Mouse (Mus musculus): Measurements from ENCODE around the gene Phf1. TPM values are rescaled to one million over a fixed set of nuclear protein-coding genes. Genes with fewer than 3 reads are reported as not detected.

Phf1 gene
- polyA plus RNA-seq, 1 experiment from 2014 or later, result 15.7 TPM

DNA sequence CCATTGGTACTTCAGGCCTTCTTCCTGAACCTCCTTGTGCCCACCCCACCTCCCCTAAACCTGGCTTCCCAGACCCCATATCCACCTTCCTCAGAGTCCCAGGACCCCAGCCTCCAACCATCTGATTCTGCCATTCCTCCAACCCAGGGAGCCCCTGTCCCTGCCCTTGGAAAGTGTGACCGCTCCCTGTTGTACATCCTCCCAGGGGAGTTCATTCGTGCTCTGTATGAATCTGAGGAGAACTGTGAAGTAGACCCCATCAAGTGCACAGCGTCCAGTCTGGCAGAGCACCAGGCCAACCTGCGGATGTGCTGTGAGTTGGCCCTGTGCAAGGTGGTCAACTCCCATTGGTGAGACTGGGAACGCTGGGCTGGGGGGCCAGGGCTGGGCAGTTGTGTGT is 25.0 kb downstream of the Phf1 start:
- Histone ChIP-seq H3K4me3 (no peak overlapping the region), H3K36me3 (peaks cover 84% of the 10 kb centered on the region), H3K9me3 (replicated peaks) (no peaks in the 10 kb centered on the region), H3K27ac (no peak overlapping the region), H3K4me2 (replicated peaks) (no peak overlapping the region), H3K9ac (no peak overlapping the region), H3K27me3 (no peaks in the 10 kb centered on the region), H3K4me1 (peaks cover 18% of the 10 kb centered on the region)
- no peak for ATAC-seq (ENCODE audit: low FRiP score)
- WGBS, result 97% methylated on average over 5 of the region's 5 CpGs

DNA sequence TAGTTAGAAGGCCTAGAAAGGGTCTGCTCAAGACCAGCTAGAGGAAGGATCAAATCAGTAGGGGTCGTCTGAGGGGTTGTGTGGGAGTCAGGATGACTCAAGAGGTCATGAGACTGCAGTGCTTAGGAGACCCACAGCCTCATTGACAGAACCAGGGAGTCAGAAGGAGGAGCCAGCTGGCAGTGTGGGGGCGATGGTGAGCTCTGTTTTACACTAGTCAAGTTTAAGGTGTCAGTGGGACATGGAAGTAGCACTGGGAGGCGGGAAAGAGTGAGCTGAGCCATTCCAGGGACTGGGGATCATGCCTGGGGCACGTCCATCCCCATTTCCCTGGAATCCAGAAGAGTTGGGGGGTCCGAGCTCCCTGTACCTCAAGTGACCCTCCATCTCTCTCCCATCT is 26.0 kb downstream of the Phf1 start:
- peaks cover 8% of the 10 kb centered on the region for H3K4me1 ChIP-seq
- H3K4me3 ChIP-seq, result no peak overlapping the region
- H3K9me3 ChIP-seq (replicated peaks), result no peaks in the 10 kb centered on the region
- H3K4me2 ChIP-seq (replicated peaks), result no peak overlapping the region
- no peak overlapping the region for H3K27ac ChIP-seq
- H3K9ac ChIP-seq, result no peak overlapping the region
- no peaks in the 10 kb centered on the region for H3K27me3 ChIP-seq
- peaks cover 91% of the 10 kb centered on the region for H3K36me3 ChIP-seq
- 75% methylated on average over 5 of the region's 5 CpGs for WGBS
- no peak for ATAC-seq (ENCODE audit: low FRiP score)

- 93% methylated on average over 4 of the region's 4 CpGs for WGBS
- H3K9ac ChIP-seq, result no peak overlapping the region
- H3K9me3 ChIP-seq (replicated peaks), result no peaks in the 10 kb centered on the region
- H3K4me2 ChIP-seq (replicated peaks), result no peak overlapping the region
- no peak overlapping the region for H3K4me3 ChIP-seq
- 0 out of 2 replicates have a peak, but pooled peaks cover 2% of the 10 kb centered on the region for H3K4me1 ChIP-seq
- no peak for ATAC-seq (ENCODE audit: low FRiP score)
- peaks cover 97% of the 10 kb centered on the region for H3K36me3 ChIP-seq
- H3K27ac ChIP-seq, result no peak overlapping the region
- H3K27me3 ChIP-seq, result no peaks in the 10 kb centered on the region
Observed at GRCm38 (mm10) chr17:26959815-26960214, 27.0 kb downstream of the Phf1 start.

DNA sequence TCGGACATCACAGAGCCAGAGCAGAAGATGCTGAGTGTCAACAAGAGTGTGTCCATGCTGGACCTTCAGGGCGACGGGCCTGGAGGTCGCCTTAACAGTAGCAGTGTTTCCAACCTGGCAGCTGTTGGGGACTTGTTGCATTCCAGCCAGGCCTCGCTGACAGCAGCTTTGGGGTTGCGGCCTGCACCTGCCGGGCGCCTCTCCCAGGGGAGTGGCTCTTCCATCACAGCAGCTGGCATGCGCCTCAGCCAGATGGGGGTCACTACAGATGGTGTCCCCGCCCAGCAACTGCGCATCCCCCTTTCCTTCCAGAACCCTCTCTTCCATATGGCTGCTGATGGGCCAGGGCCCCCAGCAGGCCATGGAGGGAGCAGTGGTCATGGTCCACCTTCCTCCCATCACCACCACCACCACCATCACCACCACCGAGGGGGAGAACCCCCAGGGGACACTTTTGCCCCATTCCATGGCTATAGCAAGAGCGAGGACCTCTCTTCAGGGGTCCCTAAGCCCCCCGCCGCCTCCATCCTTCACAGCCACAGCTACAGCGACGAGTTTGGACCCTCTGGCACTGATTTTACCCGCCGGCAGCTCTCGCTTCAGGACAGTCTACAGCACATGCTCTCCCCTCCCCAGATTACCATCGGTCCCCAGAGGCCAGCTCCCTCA is 28.9 kb downstream of the Phf1 start:
- ATAC-seq (ENCODE audit: low FRiP score), result no peak
- Histone ChIP-seq H3K4me1 (no peaks in the 10 kb centered on the region), H3K9ac (no peak overlapping the region), H3K27me3 (no peaks in the 10 kb centered on the region), H3K36me3 (peaks cover 97% of the 10 kb centered on the region), H3K27ac (no peak overlapping the region), H3K4me3 (no peak overlapping the region), H3K9me3 (replicated peaks) (no peaks in the 10 kb centered on the region), H3K4me2 (replicated peaks) (no peak overlapping the region)
- 90% methylated on average over 21 of the region's 21 CpGs for WGBS

GRCm38 (mm10) chr17:26966993-26967392 is 34.1 kb downstream of the Phf1 start:
- peaks cover 73% of the 10 kb centered on the region for H3K36me3 ChIP-seq
- no peak overlapping the region for H3K4me3 ChIP-seq
- H3K27me3 ChIP-seq, result no peaks in the 10 kb centered on the region
- peaks cover 10% of the 10 kb centered on the region for H3K4me1 ChIP-seq
- no peaks in the 10 kb centered on the region for H3K9me3 ChIP-seq (replicated peaks)
- WGBS, result 91% methylated on average over 11 of the region's 11 CpGs
- ATAC-seq (ENCODE audit: low FRiP score), result no peak
- no peak overlapping the region for H3K4me2 ChIP-seq (replicated peaks)
- no peak overlapping the region for H3K27ac ChIP-seq
- H3K9ac ChIP-seq, result no peak overlapping the region

DNA sequence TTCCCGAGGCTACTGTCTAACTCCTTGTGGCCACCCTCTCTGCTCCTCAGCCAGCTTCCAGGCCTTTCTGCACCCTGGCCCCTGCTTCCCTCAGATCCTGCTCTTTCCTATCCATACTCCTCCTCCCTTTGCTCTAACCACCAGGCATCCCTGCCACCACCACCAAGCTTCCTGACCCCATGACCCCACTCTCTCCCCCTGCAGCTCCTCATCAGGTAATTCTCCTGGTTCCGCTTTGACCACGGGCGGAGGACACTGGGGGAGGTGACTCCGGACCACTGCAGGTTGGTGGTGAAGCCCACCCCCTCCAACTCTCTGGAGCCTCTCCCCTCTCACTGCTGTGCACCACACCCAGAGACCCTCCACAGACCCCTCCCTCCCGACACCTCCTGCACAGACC is 34.6 kb downstream of the Phf1 start:
- Histone ChIP-seq H3K36me3 (peaks cover 68% of the 10 kb centered on the region), H3K9ac (no peak overlapping the region)

DNA sequence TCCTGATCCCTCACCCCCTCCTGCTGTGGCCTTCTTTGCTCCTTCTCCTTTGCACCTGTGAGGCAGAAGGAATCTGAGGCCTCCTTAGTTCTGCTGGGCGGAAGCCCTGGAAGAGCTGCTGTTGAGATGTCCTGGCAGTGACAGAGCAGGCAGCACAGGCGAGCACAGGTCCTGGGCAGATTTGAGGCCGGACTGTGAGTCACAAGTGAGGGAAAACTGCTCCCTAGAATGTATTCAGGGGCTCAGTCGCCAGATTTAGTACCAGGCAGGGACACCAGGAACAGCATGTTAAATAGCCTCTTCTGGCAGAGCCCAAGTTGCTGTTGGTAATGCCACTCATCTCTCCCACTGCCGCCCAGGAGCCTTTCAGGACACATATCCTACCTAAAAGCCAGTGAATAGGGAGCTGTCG is 35.4 kb downstream of the Phf1 start:
- H3K9me3 ChIP-seq (replicated peaks), result no peaks in the 10 kb centered on the region
- H3K4me2 ChIP-seq (replicated peaks), result no peak overlapping the region
- H3K4me3 ChIP-seq, result no peak overlapping the region
- WGBS, result 81% methylated on average over 6 of the region's 6 CpGs
- peaks cover 16% of the 10 kb centered on the region for H3K4me1 ChIP-seq
- ATAC-seq (ENCODE audit: low FRiP score), result no peak
- H3K27me3 ChIP-seq, result no peaks in the 10 kb centered on the region
- H3K9ac ChIP-seq, result no peak overlapping the region
- peaks cover 61% of the 10 kb centered on the region for H3K36me3 ChIP-seq
- no peak overlapping the region for H3K27ac ChIP-seq

More for the DNA sequence above, 34.6 kb downstream of the Phf1 start:
- Histone ChIP-seq H3K27ac (no peak overlapping the region), H3K4me3 (no peak overlapping the region), H3K4me2 (replicated peaks) (no peak overlapping the region), H3K27me3 (no peaks in the 10 kb centered on the region), H3K9me3 (replicated peaks) (no peaks in the 10 kb centered on the region), H3K4me1 (peaks cover 14% of the 10 kb centered on the region)
- WGBS, result 89% methylated on average over 6 of the region's 6 CpGs
- ATAC-seq (ENCODE audit: low FRiP score), result no peak

DNA sequence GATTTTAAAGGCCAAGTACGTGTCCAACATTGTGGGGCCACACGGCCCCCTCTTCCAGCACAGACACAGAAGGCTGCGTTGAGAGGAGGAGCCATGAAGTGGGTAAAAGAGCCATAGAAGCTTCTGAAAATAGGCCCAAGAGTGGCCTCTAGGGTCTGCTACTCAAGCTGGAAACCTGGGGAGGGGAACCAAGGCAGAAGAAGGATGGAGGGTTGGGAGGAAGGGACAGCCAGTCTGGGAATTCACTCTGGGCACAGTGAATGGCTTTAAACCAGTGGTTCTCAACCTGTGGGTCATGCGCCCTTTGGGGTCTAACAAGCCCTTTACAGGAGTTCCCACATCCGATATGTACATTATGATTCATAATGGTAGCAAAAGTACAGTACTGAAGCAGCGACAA is 36.4 kb downstream of the Phf1 start:
- ATAC-seq (ENCODE audit: low FRiP score), result no peak
- Histone ChIP-seq H3K4me3 (no peak overlapping the region), H3K27me3 (no peaks in the 10 kb centered on the region), H3K4me2 (replicated peaks) (no peak overlapping the region), H3K9ac (no peak overlapping the region), H3K36me3 (peaks cover 54% of the 10 kb centered on the region), H3K4me1 (peaks cover 24% of the 10 kb centered on the region), H3K27ac (no peak overlapping the region), H3K9me3 (replicated peaks) (no peaks in the 10 kb centered on the region)
- WGBS, result 91% methylated on average over 6 of the region's 6 CpGs

GRCm38 (mm10) chr17:26970221-26970620 is 37.4 kb downstream of the Phf1 start:
- Histone ChIP-seq H3K27ac (no peak overlapping the region), H3K9ac (no peak overlapping the region), H3K4me2 (replicated peaks) (no peak overlapping the region), H3K4me3 (no peak overlapping the region), H3K27me3 (no peaks in the 10 kb centered on the region), H3K4me1 (peaks cover 33% of the 10 kb centered on the region), H3K36me3 (peaks cover 53% of the 10 kb centered on the region), H3K9me3 (replicated peaks) (no peaks in the 10 kb centered on the region)
- WGBS, result 89% methylated on average over 7 of the region's 12 CpGs
- no peak for ATAC-seq (ENCODE audit: low FRiP score)

- H3K36me3 ChIP-seq, result peaks cover 53% of the 10 kb centered on the region
- no peaks in the 10 kb centered on the region for H3K27me3 ChIP-seq
- no peak for ATAC-seq (ENCODE audit: low FRiP score)
- H3K4me2 ChIP-seq (replicated peaks), result peak overlapping the region; percentile 79
- H3K9me3 ChIP-seq (replicated peaks), result no peaks in the 10 kb centered on the region
- peak overlapping the region; percentile 23; the same call in 1 of the 2 replicates for H3K9ac ChIP-seq
- 62% methylated on average over 8 of the region's 8 CpGs for WGBS
- no peak overlapping the region for H3K4me3 ChIP-seq
- H3K4me1 ChIP-seq, result peaks cover 43% of the 10 kb centered on the region
- H3K27ac ChIP-seq, result no peak overlapping the region
Observed at GRCm38 (mm10) chr17:26971247-26971905, 38.5 kb downstream of the Phf1 start.

DNA sequence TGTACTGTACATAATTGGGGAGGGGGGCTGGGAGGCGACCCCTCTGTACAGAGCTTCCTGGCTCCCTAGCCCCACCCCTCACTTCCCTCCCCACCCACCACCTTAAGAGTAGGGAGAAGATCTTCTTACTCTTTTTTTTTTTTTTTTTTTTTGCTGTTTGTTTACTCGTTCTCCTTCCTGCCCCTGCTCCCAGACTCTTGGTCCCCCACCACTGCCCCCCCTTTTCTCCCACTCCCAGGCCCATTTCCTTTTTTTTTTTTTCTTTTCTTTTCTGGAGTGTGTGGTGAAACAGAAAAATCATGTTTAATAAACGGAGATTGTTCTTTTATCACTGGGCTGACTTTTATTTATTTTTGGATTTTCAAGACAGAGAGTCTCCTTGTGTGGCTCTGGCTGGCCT is 39.3 kb downstream of the Phf1 start:
- H3K4me3 ChIP-seq, result peak overlapping the region; percentile 87
- H3K9me3 ChIP-seq (replicated peaks), result no peaks in the 10 kb centered on the region
- H3K27ac ChIP-seq, result peak overlapping the region; percentile 86; the same call in 1 of the 2 replicates
- H3K36me3 ChIP-seq, result peaks cover 50% of the 10 kb centered on the region
- H3K9ac ChIP-seq, result peak overlapping the region; percentile 84
- H3K4me1 ChIP-seq, result peaks cover 46% of the 10 kb centered on the region
- H3K27me3 ChIP-seq, result no peaks in the 10 kb centered on the region
- H3K4me2 ChIP-seq (replicated peaks), result peak overlapping the region; percentile 79
- WGBS, result 8% methylated on average over 3 of the region's 3 CpGs
- no peak for ATAC-seq (ENCODE audit: low FRiP score)

- peak within 1 kb of the TSS; percentile 84 for H3K9ac ChIP-seq
- no peaks in the 10 kb centered on the region for H3K27me3 ChIP-seq
- peak; percentile 98 for ATAC-seq (ENCODE audit: low FRiP score)
- H3K4me1 ChIP-seq, result peaks cover 46% of the 10 kb centered on the region
- peak within 1 kb of the TSS; percentile 98 for H3K4me2 ChIP-seq (replicated peaks)
- no peaks in the 10 kb centered on the region for H3K9me3 ChIP-seq (replicated peaks)
- peak within 1 kb of the TSS; percentile 86 for H3K27ac ChIP-seq
- peaks cover 49% of the 10 kb centered on the region for H3K36me3 ChIP-seq
- WGBS, result under 1% methylated on average over 74 of the region's 75 CpGs
- peak within 1 kb of the TSS; percentile 87 for H3K4me3 ChIP-seq
Observed at GRCm38 (mm10) chr17:26972703-26973574, 40.1 kb downstream of the Phf1 start, which contains the start of gene Zbtb9. TSS of gene Zbtb9 (plus strand) at chr17:26973167.

Data from hindbrain, embryonic 12.5 days (tissue).